Mouse (Mus musculus) left cerebral cortex, adult 9 months (tissue): Measurements from ENCODE around the gene Zfp961.
"Not testable (repeated sequence)": the region's sequence is repeated elsewhere in the genome, so short reads cannot be mapped to it uniquely, and the experiment has no call there.

Experiments used
- DNase-seq, 2 experiments: peaks; one replicate each; pipeline ENCODE4 v3.0.0; 2022; ENCODE audit warnings: low spot score in 2 of 2

Gene Zfp961

DNA sequence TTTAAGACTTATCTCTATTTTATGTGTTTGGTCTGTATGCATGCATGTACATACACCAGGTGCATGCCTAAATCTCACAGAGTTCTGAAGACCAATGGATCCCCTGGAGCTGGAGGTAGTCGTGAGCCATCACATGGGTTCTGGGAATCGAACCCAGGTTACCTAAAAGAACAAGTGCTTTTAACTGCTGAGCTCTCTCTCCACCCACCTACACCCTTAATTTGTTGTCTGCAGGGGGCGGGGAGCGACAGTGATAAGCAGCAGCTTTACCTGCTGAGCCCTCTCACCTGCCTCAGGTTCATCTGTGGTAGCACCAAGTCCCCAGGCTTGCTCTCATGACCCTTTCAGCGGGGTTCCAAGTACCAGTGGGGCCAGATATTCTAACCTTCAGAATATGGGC lies 11.0 kb downstream of the Zfp961 start:
- DNase-seq, result no peak

GRCm38 (mm10) chr8:71964051-71964450 lies 13.2 kb downstream of the Zfp961 start:
- DNase-seq, result no peak

GRCm38 (mm10) chr8:71965166-71965565 lies 14.3 kb downstream of the Zfp961 start:
- no peak for DNase-seq

DNA sequence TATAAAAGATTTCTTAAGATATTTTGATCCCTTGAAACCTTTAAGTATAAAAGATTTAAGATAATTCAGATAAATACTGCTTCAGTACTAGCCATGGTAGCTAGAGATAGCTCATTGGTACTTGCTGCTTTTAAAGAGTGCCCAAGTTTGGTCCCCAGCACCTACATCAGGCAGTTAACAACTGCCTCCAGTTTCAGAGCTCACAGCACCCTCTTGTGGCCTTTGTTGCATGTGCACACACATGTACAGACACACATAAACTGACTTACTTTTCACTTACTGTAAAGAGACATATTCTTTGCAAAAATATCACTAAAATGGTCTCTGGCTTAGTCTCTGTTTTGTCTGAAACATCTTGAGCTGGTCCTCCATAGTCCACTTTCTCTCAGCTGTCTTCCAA lies 15.6 kb downstream of the Zfp961 start:
- no peak for DNase-seq

DNA sequence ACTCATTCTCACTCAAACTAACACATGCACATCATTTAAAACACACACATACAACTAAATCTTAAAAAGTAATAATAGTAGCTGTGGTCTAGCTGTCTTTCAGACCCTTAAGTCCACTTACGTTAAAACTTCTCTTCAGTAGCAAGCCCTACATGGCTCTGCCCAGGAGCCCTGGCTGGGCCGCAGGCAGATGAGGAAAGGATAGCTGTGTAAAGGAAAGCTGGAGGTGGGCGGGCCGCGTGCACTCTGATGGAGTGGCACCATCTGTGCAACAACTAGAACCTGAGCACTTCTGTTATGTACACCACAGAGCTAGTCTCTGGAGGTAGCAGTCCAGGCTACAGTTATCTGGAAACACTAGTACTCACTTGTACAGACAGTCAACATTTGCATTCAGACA lies 16.4 kb downstream of the Zfp961 start:
- no peak for DNase-seq

GRCm38 (mm10) chr8:71968100-71968499 lies 17.3 kb downstream of the Zfp961 start:
- DNase-seq, result no peak

- DNase-seq, result no peak
These were observed 17.8 kb downstream of the Zfp961 start for GRCm38 (mm10) chr8:71968636-71969035.

DNA sequence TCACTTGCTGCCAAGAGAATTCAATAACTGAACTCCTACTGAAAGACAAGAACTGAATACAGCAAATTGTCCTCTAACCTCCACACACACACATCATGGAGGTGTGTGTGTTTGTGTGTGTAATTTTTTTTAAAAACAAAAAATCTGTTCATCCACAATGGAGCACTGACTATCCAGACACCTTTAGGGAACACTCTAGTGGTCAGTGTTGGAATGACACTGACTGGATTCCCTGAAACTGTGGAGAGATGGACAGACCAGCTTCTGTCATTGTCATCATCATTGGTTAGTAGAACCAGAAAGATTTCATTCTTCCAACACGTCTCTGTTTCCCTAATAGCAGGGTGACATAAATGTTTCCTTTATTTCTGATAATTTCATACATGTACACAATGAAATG lies 21.1 kb downstream of the Zfp961 start:
- peak in 1 of 2 experiments; percentile 25 for DNase-seq

GRCm38 (mm10) chr8:71974211-71974610 lies 23.4 kb downstream of the Zfp961 start:
- no peak for DNase-seq

DNA sequence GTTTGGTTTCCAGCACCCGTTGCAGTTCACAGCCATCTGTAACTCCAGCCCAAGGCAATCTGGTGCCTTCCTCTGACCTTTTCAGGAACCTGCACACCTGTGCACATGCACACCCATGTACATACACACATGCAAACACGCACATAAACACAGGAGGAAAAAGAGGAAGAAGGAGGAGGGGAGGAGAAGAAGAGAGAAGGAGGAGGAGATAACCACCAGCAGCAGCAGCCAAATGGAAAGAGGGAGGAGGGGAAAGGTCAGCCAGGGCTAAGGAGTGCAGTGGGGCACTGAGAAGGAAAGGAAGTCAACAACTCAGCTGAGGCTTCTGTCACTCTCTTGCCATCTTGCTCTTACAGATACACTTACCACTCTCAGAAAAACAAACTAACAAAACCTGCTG lies 30.2 kb downstream of the Zfp961 start:
- no peak for DNase-seq

DNA sequence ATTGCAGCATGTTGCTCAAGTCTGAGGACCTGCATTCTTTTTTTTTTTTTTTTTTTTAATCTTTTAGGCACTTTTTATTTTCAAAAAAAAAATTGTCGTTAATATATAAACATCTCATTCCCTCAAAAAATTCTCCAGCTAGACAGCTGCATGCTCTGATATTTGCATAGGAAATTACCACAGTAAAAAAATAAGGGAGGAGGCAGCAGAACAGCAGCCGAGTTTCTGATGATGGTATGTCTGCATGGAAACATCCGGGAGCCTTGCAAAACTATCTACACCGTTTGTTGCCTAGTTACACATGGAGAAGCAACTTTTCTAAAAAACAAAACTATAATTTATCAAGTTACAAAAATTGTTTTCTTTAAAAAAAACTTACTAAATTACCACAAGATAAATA lies 30.6 kb downstream of the Zfp961 start:
- no peak for DNase-seq

DNA sequence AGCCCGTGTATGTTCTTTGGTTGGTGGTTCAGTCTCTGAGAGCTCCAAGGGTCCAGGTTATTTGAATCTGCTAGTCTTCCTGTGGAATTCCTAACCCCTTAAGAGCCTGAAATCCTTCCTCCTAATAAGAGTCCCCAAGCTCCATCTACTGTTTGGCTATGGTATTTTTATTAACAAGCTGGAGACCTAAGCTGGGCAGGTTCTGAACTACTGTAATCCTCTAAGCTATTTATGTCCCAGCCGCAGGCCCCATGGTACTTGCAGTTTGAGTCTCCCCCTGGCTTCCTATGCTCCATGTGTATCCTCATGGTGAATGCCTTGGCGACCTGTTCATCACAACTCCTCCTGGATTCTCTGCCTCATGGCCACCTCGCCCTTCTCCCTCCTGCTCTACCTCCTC lies 33.8 kb downstream of the Zfp961 start:
- DNase-seq, result no peak

DNA sequence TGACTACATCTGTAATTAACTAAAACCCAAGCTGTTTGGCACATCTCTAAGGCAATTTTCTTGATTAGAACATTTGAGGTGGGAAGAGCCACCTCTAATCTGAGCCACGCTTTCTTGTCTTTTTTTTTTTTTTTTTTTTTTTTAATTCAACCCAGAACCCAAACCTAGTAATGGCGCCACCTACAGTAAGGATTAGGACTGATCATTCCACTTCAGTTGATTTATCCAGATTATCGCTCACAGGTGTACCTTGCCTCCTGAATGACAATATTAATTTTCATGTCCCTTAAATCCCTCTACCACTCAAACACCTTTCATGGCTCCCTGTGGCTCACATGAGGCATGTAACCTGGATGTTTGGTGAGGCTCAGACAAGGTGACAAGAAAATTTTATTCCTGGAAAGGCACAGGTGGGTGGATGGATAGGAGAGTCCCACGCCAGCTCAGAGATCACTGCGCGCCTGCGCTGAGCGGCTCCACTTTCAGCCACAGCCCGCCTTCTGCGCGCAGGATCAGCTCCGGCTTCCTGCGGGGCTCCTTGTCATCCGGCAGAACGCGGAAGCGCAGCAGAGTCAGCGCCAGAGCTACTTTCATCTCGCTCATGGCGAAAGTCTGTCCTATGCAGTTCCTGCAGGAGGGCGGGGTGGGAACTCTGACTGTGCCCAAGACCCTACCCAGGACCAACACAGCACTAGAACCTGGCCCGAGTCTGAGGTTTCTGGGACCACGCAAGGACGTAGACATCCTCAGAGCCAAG lies 37.5 kb downstream of the Zfp961 start:
- peak; percentile 50 to 81 for DNase-seq

DNA sequence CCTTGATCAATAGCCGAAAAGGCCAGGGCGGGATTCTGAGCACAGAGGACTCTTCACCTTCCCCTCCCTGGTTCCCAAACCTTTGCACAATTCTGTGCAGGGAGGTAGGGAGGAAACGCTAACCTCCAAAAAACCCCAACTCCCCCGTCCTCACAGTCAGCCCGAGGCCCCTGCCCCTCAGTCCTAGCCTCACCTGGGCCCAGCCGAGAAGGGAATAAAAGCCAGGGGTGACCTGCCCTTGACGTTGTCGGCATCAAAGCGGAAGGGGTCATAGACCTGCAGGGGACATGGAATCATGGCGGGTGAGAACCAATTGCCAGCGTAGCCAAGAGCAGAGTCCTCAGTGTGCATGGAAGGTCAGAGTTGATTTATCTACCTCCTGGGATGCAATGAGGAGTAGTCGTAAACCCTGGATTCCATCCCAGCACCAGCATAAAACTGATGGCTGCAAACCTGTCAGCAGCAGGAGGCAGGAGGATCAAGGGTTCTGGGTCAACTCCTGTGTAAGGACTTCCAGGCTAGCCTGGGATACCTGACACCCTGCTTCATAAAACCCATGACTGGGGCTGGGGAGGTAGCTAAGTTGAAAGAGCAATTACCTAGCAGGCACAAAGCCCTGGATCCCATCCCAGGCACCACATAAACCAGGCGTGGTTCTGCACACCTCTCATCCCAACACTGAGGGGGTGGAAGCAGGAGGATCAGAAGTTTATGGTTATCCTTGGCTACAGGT lies 38.2 kb downstream of the Zfp961 start:
- no peak for DNase-seq

GRCm38 (mm10) chr8:71999434-71999833 lies 48.6 kb downstream of the Zfp961 start:
- DNase-seq, result no peak

- DNase-seq, result no peak
These were observed 49.4 kb downstream of the Zfp961 start for GRCm38 (mm10) chr8:72000223-72000622.

GRCm38 (mm10) chr8:72002942-72003341 lies 52.1 kb downstream of the Zfp961 start:
- DNase-seq, result no peak

- no peak for DNase-seq
These were observed 55.1 kb downstream of the Zfp961 start for GRCm38 (mm10) chr8:72005912-72006311.

DNA sequence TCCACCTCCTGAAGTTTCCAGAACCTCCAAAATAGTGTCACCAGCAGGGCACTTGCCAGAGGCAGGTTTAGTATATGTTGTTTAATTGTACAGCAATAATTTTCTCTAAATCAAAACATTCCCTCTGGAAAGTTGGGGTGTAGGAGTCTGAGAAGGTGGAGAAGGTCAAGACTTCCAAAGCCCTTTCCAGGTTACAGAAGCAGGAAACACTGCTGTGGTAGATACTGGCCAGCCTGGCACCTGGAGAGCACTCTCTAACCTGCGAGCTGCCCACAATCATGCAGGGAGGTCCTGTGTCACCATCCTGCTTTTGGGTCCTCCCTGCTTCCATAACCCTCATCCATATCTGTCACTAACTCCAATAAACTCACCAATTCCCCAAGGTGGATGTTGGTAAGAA lies 55.9 kb downstream of the Zfp961 start:
- no peak for DNase-seq

GRCm38 (mm10) chr8:72008134-72008641 lies 57.4 kb downstream of the Zfp961 start:
- DNase-seq, result no peak

DNA sequence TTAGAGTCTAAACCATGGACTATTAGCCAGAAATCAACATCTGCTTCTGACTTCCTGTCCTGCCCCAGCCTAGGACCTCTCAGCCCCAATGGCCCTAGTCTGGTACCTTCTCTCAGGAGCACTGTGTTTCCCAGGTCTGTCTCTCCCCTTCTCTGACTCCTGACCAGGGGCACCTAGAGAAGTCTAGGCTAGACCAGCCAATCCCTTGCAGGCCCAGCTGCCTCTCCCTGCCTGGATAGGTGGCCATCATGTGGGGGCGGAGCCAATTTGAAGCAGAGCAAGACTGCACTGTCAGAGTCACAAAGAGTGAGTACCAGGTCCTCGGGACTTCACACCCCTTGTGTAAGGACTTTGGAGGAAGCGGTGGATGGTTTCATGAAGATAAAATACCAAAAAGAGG lies 58.6 kb downstream of the Zfp961 start, which contains the start of gene Cyp4f18:
Gene Cyp4f18 (minus strand): TSS at position 154 of the 400 bp plus-strand sequence.
- no peak for DNase-seq

- not testable (repeated sequence) for DNase-seq
These were observed 62.8 kb downstream of the Zfp961 start for GRCm38 (mm10) chr8:72013506-72014228.
